Mouse (Mus musculus): ENCODE data around the gene D3Ertd751e.

DNA sequence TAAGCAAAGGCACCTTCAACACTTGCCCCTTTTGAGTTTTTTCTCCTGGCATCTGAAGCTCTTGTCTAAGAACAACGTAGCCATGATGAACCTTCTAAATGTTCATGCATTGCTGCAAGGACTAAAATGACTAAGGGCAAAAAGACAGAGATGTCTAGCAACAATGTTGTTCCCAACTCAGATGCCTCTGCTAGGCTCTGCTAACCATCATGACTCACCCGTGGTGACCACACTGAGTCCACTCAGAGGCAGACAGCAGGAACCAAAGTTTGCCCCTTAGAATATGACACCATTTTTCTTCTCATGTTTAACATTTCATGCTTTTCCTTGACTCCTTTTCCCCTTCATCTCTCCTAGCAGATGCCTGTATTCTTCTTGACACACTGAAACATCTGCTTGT is 12.1 kb downstream of the D3Ertd751e start:
- TF ChIP-seq EP300 (optimal IDR thresholded peaks at IDR 0.05) (no peak), CTCF (IDR thresholded peaks at IDR 0.05; ENCODE audit: low read depth) (no peak)

Data from stomach, postnatal 0 days (tissue).